Mouse (Mus musculus) c-Kit-positive CD71-negative TER-119-negative erythroid progenitor cells, embryonic 14.5 days (primary cell): ENCODE data around the gene Orai1.
"Not testable (repeated sequence)": the region's sequence is repeated elsewhere in the genome, so short reads cannot be mapped to it uniquely, and the experiment has no call there.

Experiments
- DNase-seq: peaks from one replicate; pipeline ENCODE4 v3.0.0-alpha.2; 2013; ENCODE audit warnings: low read depth

Orai1 gene

GRCm38 (mm10) chr5:123014753-123015701 is at the start of gene Orai1:
TSS of gene Orai1 (plus strand) at chr5:123015074.
- peak; percentile 93 for DNase-seq

DNA sequence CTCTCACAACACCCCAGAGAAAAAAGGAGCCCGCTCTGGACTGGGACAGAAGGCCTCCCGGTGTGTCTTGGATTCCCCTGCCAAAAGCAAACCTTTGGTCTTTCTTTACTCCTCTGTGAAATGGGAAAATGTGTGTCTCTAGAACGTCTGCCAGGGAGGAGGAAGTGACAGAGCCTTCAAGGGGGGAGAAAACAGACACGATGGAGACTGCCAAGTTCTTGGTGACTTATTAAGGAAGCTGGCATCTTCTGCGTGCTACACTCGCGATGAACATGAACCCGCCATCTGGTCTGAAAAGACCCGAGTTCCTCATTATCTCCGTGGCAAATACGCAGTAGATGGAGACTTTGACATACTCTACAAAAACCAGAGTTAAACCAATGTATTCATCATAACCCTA is 49.4 kb upstream of the Orai1 start:
- no peak for DNase-seq

DNA sequence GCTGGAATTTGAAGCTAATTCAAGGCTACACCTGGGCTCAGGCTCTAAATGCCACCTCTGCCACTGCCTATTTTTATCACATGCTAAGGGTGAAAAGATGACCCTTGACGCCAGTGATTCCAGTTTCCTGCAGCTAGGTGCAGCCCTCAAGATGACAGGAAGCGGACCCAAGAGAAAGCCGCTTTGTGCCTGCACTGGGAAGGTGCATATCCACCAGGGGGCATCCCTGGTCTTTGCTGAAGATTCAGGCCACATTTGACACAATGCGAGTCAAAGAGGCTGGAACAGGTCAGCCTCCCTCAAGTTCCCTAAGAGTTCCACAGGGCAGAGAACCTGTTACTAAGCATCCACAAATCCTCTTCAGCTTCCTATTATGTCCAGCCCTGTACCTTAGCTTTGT is 46.6 kb upstream of the Orai1 start:
- peak; percentile 62 for DNase-seq

GRCm38 (mm10) chr5:122970056-122970455 is 44.8 kb upstream of the Orai1 start:
- no peak for DNase-seq

DNA sequence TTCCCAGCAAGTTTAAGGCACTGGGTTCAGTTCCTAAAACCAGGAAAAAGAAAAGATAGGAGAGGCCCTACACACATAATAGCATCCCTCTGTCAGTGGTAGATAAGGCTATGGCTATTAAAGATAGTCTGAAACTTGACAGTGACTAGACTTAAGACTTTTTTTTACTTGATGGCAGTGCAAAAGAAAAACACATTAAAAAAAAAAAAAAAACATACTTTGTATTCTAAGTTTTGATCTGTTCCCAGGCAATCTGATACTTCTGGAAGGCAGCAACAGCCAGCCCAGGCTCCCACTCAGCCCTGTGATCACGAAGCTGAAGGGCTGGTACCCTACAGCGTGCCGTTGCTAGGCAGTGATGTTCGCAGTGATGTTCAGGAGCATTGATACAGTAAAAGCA is 43.4 kb upstream of the Orai1 start:
- DNase-seq = no peak

- DNase-seq = no peak
Observed at GRCm38 (mm10) chr5:122972116-122972515, 42.8 kb upstream of the Orai1 start.

DNA sequence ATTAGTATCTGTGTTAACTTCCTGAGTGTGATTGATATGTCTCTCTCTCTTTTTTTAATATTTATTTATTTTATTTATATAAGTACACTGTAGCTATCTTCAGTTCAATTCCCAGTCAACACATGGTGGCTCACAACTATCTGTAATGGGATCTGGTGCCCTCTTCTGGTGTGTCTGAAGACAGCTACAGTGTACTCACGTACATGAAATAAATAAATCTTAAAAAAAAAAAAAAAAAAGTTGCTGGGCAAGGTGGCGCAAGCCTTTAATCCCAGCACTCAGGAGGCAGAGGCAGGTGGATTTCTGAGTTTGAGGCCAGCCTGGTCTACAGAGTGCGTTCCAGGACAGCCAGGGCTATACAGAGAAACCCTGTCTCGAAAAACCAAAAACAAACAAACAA is 40.2 kb upstream of the Orai1 start:
- not testable (repeated sequence) for DNase-seq

- no peak for DNase-seq
Observed at GRCm38 (mm10) chr5:122978970-122979369, 35.9 kb upstream of the Orai1 start.

GRCm38 (mm10) chr5:122984483-122984882 is 30.4 kb upstream of the Orai1 start:
- no peak for DNase-seq

DNA sequence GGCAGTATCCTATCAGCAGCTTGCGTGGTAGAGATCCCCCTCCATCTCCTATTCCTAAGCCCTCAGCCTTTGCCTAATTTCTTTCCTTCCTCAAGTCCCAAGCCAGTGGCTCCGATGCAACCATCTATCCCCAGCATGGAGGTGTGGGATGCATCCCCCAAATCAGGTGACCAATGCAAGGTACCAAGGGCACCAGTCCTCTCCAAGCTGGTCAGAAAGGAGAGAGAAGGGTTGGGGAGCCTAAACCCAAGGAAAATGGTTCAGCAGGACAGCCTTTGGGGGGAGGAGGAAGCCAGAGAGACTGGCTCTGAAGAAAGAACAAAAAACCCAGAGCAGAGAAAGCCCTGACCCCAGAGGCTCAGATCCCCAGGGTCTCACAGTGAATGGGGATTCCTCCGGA is 29.6 kb upstream of the Orai1 start:
- DNase-seq = no peak

DNA sequence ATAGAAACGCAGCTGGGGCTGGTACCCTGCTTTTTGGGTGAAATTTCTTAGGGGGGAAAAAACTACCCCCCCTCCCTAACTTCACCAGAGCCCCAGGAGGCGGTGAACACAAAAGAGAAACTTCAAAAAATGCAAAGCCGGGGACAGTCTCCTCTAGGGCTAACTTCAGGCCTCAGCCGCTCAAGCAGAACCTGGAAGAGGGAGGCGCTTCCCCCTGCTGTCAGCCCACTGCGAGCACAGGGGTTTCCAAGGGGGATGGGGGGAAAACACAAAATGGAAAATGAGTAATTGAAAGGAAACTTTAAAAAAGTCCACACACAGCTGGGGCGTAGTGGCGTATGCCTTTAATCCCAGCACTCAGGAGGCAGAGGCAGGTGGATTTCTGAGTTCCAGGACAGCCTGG is 28.8 kb upstream of the Orai1 start:
- no peak for DNase-seq

DNA sequence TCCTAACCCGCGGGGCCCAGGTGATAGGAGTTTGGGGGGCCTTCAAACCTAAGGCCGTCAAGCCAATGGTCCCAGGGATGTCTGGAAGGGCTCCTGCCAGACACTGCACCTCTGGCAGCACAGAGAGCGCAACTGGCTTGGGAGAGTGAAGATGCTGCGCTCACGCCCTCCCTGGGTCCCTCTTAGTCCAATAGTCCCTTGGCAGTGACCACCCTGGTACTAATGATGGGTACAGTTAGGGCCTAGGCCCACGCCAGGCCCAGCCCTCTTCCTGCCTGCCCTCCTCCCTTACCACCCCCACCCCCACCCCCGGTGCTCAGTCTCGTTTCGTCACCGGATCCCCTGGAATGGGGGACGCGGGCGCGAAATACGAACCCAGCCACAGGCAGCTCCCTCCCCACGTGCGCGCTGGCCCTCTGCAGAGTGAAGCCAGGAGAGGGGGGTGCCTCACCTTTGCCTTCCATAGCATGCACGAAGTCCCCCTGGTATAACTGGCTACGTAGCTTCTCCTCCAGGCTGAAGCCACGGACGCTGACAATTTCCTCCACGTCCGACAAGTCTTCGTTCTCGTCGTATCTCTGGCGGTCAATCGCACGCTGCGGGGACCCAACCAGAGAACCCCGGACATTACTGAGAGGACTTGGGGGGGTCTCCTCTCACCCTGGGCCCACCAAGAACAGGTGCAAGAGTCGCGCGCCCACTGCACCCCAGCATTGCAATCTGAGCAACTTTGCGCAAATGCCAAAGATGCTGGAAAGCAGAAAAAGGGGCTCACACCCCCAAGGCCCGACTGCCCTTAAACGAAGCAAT is 27.5 kb upstream of the Orai1 start:
- no peak for DNase-seq

DNA sequence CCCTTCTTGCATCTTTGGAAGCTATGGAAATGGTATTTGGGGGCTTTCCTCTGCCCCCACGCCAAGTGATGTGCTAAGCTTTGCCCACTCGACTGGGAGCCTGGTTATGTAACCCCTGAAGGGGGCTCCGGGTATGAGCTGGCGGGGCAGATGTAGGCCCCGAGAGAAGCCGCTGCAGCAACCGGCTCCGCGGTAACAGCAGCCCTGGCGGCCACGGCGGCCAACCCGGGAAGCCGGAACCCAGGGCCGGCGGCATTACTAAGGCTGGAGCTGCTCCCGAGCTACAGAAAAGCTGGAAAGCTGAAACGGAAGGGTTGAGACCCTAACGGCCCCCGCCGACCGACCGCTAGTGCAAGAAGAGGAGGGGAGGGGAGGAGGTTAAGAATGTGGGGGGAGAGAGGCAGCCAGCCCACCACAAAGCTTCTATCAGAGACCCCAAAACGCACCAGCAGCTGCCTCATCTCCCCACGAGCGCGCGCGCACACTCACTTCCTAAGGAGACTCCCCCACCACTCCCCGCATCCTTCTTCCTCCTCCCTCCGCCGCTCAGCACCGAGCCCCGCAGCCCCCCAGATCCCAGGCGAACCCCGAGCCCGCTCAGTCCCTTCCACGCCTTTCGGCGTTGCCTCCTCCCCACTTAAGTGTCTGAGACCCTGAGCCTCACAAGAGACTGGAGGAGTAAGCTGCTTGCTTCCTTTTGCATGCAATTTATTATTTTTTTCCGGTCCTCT is 26.7 kb upstream of the Orai1 start:
- no peak for DNase-seq

- DNase-seq = peak; percentile 58
Observed at GRCm38 (mm10) chr5:122989001-122989525, 25.8 kb upstream of the Orai1 start.

DNA sequence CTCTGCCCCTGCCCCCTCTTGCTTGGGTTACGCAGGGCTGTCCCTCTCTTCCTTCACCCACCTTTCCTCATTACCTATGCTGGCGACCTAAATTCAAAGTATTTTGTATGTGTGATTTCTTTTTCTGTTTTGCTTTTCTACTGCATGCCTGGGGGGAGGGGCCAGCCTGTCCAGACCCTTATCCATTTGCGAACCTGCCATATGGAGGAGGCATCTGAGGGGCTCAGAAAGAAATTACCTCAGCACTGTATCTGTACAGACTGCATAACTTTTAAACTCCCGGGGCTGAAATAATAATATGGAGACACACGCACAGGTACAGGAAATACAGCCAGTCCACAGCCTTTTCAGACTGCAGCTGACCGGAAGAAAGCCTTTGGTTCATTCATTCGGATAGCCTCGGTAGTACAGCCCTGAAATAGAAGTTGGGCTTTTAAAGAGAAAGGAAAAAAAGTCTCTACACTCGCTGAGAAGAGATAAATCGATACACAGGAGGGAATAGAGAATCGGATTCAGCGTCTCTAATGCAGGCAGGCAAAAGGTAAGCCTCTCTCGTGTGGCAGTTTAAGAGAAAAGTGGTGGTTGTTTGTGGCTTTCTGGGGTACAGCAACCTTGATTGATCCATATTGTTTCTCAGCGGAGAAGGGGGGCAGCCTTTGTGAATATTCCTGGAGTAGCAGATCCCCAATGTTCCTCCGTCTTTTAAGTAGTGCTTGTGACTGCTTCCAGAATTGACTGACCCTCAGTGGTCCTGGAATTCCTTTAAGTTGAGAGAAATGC is 25.1 kb upstream of the Orai1 start, which contains the start of gene Kdm2b:
Gene Kdm2b, minus strand, starts transcription at position 273 of the 780 bp plus-strand sequence.
- no peak for DNase-seq

DNA sequence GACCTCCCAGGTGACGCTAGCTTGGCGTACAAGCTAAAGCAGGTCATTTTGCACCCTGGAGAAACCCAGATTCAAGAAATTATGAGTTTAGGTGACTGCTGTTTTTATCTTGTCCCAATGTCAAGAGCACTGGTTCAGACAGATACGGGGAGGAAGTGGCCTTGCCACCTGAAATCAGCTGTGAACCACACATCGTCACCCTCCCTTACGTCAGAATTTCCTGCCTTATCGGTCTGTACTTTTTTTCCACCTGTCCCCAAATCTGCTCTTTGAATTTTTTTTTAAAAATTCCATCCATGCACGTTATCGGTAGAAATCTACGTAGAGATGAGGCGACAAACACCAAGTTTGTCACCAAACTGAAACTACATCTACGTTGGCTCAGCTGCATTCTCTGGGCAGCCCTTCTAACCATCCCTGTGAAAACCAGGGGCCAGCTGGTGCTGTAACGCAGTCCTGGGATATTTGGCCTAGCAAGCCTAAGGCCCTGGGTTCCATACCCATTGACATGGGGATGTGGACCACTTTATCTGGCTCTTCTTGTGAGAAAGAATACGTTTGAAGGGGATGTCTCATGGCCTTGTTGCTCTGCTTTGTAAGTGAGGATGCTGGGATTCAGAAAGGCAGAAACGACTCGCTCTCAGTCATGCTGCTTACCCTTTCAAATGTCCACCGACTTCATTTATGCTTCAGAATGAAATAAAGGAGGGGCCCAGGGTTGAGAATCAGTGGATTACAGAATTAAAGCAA is 24.3 kb upstream of the Orai1 start:
- no peak for DNase-seq

DNA sequence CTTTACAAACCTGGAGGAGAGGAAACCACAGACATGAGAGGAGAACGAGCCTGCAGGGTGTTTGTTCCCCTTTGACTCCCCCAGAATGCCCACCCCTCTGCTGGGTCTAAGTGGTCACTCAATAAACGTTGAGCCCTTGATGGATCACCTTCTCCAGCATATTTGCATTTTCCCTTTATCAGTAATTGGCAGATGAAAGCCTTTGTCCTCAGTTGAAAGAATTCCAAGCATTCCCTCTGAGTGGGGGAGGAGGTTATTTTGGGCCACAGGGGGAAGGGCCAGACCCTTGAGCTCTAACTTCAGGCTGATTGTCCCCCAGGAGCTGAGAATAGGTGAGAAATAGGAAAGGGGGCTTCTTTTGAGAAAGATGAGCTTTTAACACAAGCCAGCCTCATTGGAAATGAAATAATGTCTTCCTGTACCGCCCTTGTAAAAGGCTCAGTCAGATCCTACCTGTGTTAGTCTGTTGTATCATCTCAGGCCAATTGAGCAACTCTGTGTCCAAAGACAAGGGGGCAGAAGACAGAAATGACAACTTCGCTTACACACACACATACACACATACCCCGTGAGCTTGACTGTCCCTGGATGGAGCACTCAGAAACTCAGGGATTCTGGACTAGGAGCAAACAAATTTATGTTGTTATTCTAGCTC is 23.4 kb upstream of the Orai1 start:
- DNase-seq = no peak

GRCm38 (mm10) chr5:122993811-122994210 is 21.1 kb upstream of the Orai1 start:
- DNase-seq = no peak

DNA sequence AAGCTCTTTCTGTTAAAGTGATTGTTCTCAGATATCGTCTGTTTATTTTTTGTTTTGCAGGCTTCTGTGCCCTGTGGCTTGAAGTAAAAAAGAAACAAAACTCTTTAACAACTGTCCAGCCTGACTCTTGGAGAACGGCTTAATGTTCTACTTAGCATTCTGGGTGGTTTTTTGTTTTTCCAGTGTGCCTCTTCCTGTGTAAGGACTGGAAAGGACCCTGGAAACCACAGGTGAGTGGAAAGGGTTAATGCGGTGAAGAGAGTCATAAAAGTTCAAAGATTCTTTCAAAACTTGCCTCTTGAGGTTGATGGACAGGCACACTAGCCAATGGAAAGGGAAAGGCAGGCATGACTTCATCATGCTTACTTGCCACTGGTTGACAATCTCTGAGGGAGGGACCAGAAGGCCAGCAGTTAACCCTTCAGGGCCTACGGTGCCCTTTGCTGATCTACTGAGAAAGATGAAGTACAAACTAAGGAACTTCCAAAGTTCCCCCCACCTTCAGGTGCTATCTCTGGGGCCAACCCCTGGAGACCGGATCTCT is 20.5 kb upstream of the Orai1 start:
- DNase-seq = peak; percentile 97

DNA sequence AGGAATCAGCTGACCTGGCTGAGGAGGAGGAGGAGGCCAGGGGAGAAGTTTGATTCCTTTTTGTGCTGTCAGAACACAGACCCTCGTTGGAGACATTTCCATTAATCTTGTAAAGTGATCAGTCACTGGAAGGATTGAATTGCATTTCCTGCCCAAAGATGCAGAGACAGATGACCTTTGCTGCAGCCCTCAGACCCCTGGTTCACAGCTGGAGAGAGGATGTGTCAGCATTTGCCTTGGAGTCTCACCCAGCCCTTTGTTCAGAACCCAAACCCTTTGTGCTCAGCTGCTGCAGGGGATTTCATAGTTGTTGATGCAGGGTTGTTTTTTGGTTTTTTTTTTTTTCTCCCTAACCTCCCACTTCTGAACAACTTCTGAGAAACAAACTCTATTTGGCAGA is 20.0 kb upstream of the Orai1 start:
- DNase-seq = no peak
